Mouse (Mus musculus): ENCODE results near the gene Pet117. TPM values are rescaled to one million over a fixed set of nuclear protein-coding genes. Genes with fewer than 3 reads are reported as not detected.
A peak's percentile ranks its signal among the peaks of the same experiment; 100 is the strongest.

Pet117 gene
- polyA plus RNA-seq, 1 experiment from 2014 or later = 0.56 TPM

GRCm38 (mm10) chr2:144414646-144415045 is 45.9 kb downstream of the Pet117 start:
- Histone ChIP-seq H3K9ac (replicated peaks; ENCODE audit: low read length) (no peak overlapping the region), H3K4me2 (replicated peaks; ENCODE audit: low read depth, low read length) (no peak overlapping the region), H3K27me3 (ENCODE audit: insufficient read depth, low read length) (no peaks in the 10 kb centered on the region), H3K4me1 (ENCODE audit: insufficient read depth, low read length) (no peaks in the 10 kb centered on the region), H3K4me3 (ENCODE audit: low read length) (no peak overlapping the region), H3K27ac (ENCODE audit: low read length) (no peak overlapping the region), H3K36me3 (ENCODE audit: insufficient read depth, low read length) (peaks cover 4% of the 10 kb centered on the region; the same call in 1 of the 2 replicates), H3K9me3 (ENCODE audit: low read length) (no peaks in the 10 kb centered on the region)
- no peak for ATAC-seq (ENCODE audit: low FRiP score, low TSS enrichment)
- WGBS = 92% methylated on average over 1 of the region's 1 CpGs

- Histone ChIP-seq H3K27ac (ENCODE audit: low read length) (0 out of 2 replicates have a peak overlapping the region, but pooled peaks have one; percentile 44), H3K9me3 (ENCODE audit: low read length) (no peaks in the 10 kb centered on the region), H3K27me3 (ENCODE audit: insufficient read depth, low read length) (no peaks in the 10 kb centered on the region), H3K4me1 (ENCODE audit: insufficient read depth, low read length) (no peaks in the 10 kb centered on the region), H3K9ac (replicated peaks; ENCODE audit: low read length) (no peak overlapping the region), H3K36me3 (ENCODE audit: insufficient read depth, low read length) (no peaks in the 10 kb centered on the region), H3K4me3 (ENCODE audit: low read length) (no peak overlapping the region), H3K4me2 (replicated peaks; ENCODE audit: low read depth, low read length) (no peak overlapping the region)
- WGBS = 44% methylated on average over 8 of the region's 8 CpGs
- ATAC-seq (ENCODE audit: low FRiP score, low TSS enrichment) = no peak
Measured at GRCm38 (mm10) chr2:144416859-144417258, 48.1 kb downstream of the Pet117 start.

- whole genome bisulfite sequencing = 10% methylated on average over 2 of the region's 2 CpGs
- peak; percentile 55 for ATAC-seq (ENCODE audit: low FRiP score, low TSS enrichment)
- Histone ChIP-seq H3K9me3 (ENCODE audit: low read length) (0 out of 2 replicates have a peak, but pooled peaks cover under 1% of the 10 kb centered on the region), H3K27ac (ENCODE audit: low read length) (peak overlapping the region; percentile 44; the same call in 1 of the 2 replicates), H3K4me2 (replicated peaks; ENCODE audit: low read depth, low read length) (no peak overlapping the region), H3K4me1 (ENCODE audit: insufficient read depth, low read length) (no peaks in the 10 kb centered on the region), H3K36me3 (ENCODE audit: insufficient read depth, low read length) (no peaks in the 10 kb centered on the region), H3K9ac (replicated peaks; ENCODE audit: low read length) (no peak overlapping the region), H3K27me3 (ENCODE audit: insufficient read depth, low read length) (no peaks in the 10 kb centered on the region), H3K4me3 (ENCODE audit: low read length) (no peak overlapping the region)
Measured at GRCm38 (mm10) chr2:144418062-144418461, 49.3 kb downstream of the Pet117 start.

GRCm38 (mm10) chr2:144422094-144422675 is 53.4 kb downstream of the Pet117 start:
- Histone ChIP-seq H3K27me3 (ENCODE audit: insufficient read depth, low read length) (no peaks in the 10 kb centered on the region), H3K9me3 (ENCODE audit: low read length) (0 out of 2 replicates have a peak, but pooled peaks cover 5% of the 10 kb centered on the region), H3K4me2 (replicated peaks; ENCODE audit: low read depth, low read length) (no peak overlapping the region), H3K36me3 (ENCODE audit: insufficient read depth, low read length) (no peaks in the 10 kb centered on the region), H3K4me1 (ENCODE audit: insufficient read depth, low read length) (no peaks in the 10 kb centered on the region), H3K4me3 (ENCODE audit: low read length) (no peak overlapping the region), H3K27ac (ENCODE audit: low read length) (no peak overlapping the region), H3K9ac (replicated peaks; ENCODE audit: low read length) (no peak overlapping the region)
- 65% methylated on average over 10 of the region's 10 CpGs for WGBS
- no peak for ATAC-seq (ENCODE audit: low FRiP score, low TSS enrichment)

Other genes starting within 250 kb of the Pet117 start
- gene Mgme1, start 98.3 kb upstream of the Pet117 start, polyA plus RNA-seq (2015; fragmentation: Nextera tagmentation; extraction: Ambion mirVana) = 28.7 and 29.8 TPM in 2 replicates
- gene Snx5, start 98.1 kb upstream of the Pet117 start, polyA plus RNA-seq (2015; fragmentation: Nextera tagmentation; extraction: Ambion mirVana) = 118 and 122 TPM in 2 replicates
- 1.1 and 1.2 TPM in 2 replicates for gene Ovol2, start 36.9 kb upstream of the Pet117 start, polyA plus RNA-seq (2015; fragmentation: Nextera tagmentation; extraction: Ambion mirVana)
- 52.5 and 57.0 TPM in 2 replicates for gene Kat14, start within 50 bp of the Pet117 start, polyA plus RNA-seq (2015; fragmentation: Nextera tagmentation; extraction: Ambion mirVana)
- 1.2 and 1.4 TPM in 2 replicates for gene Dzank1, start 158.4 kb downstream of the Pet117 start, polyA plus RNA-seq (2015; fragmentation: Nextera tagmentation; extraction: Ambion mirVana)
- 27.0 and 31.6 TPM in 2 replicates for gene Polr3f, start 158.7 kb downstream of the Pet117 start, polyA plus RNA-seq (2015; fragmentation: Nextera tagmentation; extraction: Ambion mirVana)
- 95.7 and 99.2 TPM in 2 replicates for gene Rbbp9, start 181.9 kb downstream of the Pet117 start, polyA plus RNA-seq (2015; fragmentation: Nextera tagmentation; extraction: Ambion mirVana)
- gene Sec23b, start 187.2 kb downstream of the Pet117 start, polyA plus RNA-seq (2015; fragmentation: Nextera tagmentation; extraction: Ambion mirVana) = 117 and 123 TPM in 2 replicates
- 33.1 and 39.5 TPM in 2 replicates for gene Smim26, start 225.1 kb downstream of the Pet117 start, polyA plus RNA-seq (2015; fragmentation: Nextera tagmentation; extraction: Ambion mirVana)
- 46.9 and 47.0 TPM in 2 replicates for gene Dtd1, start 230.9 kb downstream of the Pet117 start, polyA plus RNA-seq (2015; fragmentation: Nextera tagmentation; extraction: Ambion mirVana)

Measured in kidney, embryonic 16.5 days (tissue).